Mouse (Mus musculus) lung, adult 18-20 months (tissue): ENCODE data around the gene Gm10959.
"Not testable (repeated sequence)": the region's sequence is repeated elsewhere in the genome, so short reads cannot be mapped to it uniquely, and the experiment has no call there.

Source experiments
- DNase-seq, 2 experiments: peaks; one replicate each; pipeline ENCODE4 v3.0.0; 2022; ENCODE audit warnings: mixed read lengths in 2 of 2

The Gm10959 gene

DNA sequence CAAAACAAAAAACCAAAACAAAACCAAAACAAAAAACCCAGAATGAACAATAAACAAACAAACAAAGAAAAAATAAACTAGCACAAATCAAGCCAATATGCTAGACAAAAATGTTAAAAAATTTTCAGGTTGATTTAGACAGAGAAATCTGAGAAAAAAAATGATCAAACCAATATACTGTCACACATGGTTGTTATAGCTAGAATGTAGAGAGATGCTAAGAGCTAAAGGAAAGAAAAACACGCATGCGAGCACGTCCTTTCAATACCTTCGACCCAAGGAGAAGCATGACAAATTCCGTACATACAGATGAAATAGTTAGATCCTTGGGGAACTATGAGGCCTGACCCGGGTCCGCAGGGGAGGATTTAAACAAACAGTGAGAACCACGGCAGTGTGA lies at the start of gene Gm10959:
Gene Gm10959 (minus strand): TSS at position 101 of the 400 bp plus-strand sequence.
- DNase-seq = no peak

DNA sequence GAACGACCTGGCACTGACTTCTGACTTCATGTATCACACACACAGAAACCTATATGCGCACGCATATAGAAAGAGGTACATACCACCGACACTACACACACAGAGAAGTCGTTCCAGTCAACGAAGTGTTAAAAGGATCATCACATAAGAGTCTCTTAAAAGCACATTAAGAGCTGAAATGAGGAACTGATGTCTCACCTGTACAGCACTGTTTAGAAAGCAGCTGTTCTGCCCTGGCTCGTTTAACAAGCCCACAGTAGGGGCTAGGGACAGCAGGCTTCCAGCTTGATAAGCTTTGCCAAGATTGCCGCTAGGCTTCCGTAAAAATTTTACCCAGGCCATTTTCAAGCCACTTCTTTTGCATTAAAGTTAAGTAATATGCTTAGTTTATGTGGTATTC lies 49.2 kb upstream of the Gm10959 start:
- no peak for DNase-seq

DNA sequence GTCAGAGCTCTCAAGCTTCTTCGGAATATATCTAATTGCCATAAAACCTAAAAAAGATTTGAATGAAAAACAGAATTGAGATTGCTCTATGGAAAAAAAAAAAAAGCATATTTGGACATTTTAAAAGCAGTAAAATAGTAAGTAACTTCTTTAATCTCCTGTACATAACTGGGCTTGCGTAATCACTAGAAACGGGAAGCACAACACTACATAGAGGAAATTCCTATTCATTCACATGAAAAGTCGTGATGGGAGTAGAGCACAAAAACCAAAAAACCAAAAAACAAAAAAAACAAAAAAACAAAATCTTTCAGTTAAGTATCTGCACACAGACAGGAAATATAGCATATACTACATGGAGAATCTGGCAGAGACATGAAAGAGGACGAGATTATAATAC lies 45.1 kb upstream of the Gm10959 start:
- no peak for DNase-seq

DNA sequence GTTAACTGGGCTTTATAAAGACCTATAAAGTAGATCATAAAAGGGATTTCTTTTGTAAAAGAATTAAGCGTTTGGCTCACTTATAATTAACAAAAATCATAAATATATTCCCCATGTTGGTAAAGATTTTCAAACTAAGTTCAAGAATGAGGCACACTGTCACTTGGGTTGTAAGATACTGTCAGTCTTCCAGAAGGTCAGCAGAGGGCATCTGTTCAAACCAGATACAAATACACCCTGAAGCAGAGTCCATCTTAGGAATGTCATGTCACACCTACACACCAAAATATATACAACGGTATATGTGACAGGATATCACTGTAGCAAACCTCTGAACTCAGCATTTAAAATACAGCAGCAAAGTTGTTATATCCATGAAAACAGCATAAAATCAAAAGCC lies 31.0 kb upstream of the Gm10959 start:
- DNase-seq = no peak

DNA sequence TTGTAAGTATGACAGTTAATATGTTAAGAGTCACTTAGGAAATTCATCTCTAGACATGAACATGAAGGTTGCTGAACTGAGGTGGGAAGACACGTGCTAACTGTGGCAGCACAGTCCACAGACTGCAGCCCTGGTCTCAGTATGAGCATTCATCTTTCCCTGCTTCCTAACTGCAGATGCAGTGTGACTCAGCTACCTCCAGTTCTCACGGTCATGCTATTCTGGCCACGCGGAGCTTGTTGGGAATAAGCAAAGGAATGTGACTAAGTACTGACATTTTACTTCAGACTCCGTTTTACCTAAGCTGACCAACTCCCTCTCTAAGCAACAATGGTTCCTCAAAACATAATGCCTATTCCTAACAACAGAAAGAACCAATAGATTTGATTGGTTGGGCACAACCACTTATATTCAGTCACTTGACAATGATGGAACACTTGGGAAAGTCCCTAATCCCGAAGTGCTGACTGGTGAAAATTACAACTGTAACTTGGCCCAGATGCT lies 24.3 kb upstream of the Gm10959 start:
- DNase-seq = no peak

DNA sequence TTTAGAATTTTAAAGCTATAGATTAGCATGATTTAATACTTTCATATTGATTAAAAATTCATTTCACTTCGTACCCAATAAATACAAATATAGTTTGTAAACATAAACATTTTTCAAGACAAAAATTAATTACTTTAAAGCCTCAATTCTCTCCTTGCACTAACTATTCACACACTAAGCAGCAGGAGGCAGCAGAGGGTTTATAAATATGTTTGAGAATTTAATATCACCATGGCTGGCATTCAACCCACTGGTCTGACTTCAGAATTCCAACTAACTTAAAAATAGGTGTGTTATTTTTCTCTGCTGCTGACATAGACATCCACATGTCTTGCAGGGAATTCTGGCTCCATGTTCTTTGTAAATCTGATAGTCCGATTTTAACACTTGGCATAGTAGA lies 20.1 kb upstream of the Gm10959 start:
- DNase-seq = peak in 1 of 2 experiments; percentile 25

DNA sequence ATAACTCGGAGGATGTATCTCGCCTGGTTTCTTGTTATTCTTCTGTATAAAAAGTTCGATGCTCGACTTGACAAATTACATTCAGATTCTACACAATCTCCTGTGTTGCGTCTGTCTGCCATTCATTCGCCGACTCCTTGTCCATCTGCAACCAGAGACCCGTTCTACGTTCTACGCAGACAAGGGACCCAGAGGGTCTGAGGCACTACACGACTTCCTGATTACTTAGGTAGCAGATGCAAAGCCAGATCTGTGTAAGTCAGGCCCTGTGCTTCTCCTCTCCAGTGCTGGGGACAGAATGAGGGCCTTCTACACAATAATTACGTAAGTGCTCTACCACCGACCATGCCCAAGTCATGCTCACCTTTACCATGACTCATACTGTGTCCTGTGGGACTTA lies 18.0 kb upstream of the Gm10959 start:
- DNase-seq = not testable (repeated sequence)

DNA sequence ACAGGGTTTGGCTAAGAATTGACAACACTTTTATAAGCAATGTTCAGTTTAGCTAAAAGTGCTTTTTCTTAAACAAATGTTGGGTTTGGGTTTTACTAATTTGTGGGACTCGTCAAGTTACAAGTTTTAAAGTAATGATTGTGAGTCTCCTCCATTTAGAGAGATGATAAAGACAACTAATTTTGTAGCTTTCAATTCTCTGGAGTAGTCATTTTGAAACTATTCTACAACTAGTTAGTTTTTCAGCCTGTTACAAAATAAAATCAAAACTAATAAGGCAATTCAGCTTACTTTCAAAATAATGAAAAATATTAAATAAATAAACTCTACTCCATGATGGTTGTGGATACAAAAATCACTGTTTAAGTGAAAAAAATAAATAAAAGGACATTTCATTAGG lies 13.3 kb upstream of the Gm10959 start:
- no peak for DNase-seq

DNA sequence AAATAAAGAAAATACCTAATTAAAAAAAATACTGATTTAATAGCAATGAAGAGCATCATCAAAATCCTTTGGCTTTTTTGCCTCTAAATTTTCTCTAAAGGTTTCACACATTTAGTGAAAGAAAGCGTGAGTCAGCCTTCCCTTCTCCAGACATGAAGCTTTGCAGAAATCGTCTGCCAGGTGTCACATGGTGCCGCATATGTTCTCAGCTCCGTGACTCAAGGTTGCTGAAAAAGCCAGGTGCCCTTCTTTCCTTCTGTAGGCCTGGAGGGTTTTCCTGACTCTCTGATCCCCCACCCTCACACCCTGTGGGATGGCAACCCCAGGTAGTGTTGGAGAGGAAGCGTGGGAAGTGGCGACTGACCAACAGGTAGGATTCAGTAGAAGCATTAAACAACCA lies 10.6 kb upstream of the Gm10959 start:
- no peak for DNase-seq

DNA sequence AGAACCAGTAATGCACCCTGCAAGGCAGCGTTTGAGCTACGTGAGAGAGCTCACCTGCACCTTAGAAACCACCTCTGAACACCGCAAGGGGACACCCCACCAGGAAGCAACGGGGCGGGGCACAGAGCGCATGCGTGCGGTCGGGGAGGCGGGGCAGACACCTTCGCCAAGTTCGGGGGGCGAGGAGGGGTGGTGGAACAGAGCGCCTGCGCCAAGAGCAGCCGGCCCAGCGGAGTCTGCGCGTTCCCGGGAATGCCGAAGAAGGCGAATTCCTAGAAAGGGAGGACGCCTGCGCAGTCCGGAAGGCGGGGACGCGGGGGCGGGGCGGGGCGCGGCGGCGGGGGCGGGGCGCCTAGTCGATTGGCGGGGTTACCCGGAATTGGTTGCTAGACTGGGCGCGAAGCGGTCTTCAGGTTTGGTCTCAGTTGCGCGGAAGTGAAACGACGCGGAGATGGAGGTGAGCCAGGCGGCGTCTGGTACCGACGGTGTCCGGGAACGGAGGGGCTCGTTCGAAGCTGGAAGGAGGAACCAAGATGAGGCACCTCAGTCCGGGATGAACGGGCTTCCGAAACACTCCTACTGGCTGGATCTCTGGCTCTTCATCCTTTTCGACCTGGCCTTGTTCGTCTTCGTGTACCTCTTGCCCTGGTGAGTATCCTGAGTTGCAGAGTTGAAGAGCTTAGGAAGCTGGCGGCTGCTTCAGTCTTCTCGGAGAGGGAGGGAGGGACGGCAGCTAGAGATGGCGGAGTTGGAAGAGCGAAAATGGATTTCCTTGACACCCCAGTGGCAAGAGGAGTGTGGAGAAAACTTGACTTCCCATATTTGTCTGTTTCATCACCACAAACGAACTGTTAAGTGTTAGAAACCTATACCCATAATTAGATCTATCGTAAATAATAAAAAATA lies 5.1 kb upstream of the Gm10959 start, which contains the start of gene 1810037I17Rik:
Gene 1810037I17Rik (plus strand): TSS at position 195 of the 906 bp plus-strand sequence.
- DNase-seq = peak; percentile 96 to 98

DNA sequence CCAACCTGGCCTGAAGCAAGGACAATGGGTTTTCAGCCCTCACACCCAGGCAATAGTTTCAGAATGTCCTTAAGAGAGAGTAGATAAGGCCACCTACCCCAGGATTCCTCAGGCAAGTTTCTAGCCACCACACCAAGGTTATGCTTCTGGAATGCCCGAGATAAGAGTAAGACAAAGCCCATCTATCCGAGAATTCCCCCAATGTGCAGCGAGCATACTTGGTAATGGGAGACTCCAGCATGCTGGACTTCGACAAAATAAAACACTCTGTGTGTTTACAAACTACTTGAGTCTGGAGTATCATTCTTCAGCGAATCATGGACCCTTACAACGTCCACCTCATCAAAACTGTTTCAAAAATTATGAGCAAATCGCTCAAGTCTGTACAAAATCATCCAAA lies 4.0 kb upstream of the Gm10959 start:
- DNase-seq = no peak

DNA sequence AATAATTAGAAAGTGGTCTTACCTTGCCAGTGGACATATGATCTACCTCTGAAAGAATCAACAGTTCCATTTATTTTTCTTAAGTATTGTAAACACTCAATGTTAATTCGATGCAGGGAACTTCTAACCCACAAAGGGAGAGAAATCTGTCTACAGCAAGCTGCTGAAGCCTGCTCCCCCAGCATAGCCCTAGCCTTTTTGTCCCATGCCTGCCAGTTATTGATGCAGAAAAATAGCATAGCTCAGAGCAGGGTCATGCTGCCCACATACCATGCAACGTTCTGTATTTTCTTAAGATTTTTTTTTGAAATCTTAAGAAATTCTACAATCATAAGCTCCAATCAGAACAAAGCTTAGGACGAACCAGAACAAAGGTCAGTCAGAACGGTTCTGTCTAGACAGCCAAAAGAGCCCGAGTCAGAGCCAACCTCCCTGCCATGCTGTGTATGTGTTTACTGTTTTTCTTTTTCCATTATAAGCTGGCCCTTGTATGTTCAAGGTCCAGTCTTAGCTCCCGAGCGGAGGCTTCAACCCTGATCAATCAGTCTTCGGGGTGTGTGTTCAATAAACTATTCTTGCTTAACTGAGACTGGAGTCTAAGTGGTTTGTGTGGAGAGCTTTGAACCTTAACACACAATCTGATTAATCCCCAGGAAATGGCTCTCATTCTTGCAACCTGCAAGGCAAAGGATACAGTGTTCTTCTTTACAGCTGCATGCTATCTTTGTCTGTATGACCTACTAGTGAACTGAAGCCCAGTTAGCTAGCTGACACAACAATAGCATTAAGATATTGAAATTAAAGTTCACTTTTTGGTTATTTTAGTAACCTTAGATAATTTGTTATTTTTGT lies 2.7 kb upstream of the Gm10959 start:
- no peak for DNase-seq

DNA sequence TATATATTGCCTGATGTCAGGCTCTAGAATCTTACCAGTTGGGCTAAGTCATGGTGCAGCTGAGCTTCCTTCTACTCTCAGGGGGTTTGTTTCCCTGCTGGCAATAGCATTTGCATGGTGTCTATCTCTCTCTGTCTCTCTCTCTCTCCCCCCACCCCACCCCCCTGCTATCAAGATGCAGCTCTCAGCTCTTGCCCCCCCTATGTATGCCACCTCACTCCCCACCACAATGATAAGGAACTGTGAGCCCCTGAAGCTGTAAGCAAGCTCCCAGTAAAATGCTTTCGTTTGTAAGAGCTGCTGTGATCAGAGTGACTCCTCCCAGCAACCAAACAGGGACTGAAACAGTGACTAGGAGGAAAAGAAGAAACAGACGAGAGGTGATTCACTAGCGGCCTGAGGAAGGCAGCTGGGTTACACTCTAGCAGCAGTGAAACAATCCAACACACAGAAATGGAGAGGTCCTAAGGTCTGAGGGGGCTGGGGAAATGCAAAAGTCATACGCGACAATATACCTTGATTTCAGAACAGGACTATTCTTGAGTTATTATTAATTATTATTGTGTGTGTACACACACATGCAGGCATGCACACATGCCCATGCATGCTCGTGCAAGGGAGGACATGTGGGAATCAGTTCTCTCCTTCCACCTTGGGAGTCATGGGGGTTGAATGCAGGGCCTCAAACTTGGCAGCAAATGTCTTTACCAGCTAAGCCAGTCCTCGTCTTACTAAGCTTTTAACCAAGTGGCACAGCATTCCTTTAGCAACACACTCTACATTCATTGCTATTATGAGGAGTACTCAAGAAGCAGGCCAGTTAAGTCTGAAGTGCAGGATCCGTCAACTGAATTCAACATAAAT lies 1.6 kb upstream of the Gm10959 start:
- no peak for DNase-seq

DNA sequence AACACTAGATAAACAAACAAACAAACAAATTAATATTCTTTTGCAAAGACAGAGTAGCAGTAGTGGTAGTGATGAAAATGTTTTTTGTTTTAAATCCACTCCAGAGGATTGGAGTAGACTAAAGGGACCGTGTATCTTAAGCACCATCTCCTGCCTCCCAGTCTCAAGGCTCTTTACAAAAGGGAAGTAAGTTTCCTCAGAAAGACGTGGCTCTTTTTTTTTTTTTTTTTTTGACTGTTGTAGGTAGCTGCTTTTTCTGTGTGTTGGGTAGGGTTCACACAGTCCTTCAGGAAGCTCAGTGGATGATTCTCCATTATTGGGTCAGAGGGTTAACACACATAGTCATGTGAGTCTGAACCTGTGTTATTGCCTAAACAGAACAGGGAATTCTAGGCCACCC lies 488 bp downstream of the Gm10959 start:
- no peak for DNase-seq

DNA sequence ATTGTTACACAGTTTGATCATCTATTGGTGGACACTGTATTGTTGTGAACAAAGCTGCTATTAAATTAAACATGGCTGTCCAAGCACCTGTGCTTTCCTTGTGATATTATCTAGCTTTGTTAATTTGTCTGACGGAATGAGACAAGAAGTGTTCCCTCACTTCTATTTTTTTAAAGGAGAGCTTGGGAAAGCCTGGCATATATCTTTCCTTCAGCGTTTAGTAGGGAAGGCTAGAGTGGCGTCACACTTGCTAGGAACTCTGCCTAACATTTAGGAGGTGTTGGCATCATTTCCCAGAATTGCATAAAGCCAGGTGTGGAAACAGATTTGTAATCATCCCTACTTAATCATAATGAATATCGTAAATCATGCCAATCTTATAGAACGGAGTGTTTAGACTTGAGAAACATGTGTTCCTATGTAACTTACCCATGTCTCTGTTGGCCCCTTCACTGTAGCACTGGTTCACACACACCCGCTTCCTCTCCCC lies 2.9 kb downstream of the Gm10959 start:
- DNase-seq = no peak

DNA sequence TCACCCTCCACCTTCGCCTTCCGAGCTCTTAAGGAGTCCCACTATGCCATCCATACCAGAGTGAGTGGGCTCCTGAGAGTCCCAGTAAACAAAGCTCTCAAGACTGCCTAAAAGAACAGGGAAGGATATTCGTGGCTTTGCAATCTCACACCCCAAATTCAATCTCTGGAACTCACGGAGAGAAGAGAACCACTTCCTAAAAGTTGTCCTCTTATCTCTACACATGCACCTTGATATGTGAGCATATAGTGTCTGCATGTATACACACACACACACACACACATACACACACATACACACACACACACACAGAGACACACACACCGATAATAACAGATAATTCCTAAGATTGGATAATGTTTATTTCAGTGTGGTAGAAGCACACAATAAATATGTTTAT lies 3.7 kb downstream of the Gm10959 start:
- DNase-seq = no peak

DNA sequence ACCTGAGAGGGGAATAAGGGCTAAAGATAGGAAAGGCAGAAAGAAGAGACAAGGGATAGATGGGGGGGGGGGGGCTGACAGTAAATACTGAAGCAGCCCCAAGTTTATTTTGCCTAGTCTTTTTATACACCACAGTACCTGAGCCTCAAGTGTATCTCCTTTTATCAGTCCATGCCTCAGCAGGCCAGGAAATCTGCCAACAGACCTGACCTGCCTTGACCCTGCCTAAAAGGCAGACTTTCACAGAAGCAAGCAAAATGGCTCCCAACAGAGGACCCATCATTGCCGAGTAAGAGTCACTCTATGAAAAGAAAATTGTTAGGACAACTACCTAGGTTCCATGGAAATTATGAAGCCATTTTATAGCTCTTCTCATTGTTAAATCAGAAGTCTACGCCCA lies 11.3 kb downstream of the Gm10959 start:
- no peak for DNase-seq

DNA sequence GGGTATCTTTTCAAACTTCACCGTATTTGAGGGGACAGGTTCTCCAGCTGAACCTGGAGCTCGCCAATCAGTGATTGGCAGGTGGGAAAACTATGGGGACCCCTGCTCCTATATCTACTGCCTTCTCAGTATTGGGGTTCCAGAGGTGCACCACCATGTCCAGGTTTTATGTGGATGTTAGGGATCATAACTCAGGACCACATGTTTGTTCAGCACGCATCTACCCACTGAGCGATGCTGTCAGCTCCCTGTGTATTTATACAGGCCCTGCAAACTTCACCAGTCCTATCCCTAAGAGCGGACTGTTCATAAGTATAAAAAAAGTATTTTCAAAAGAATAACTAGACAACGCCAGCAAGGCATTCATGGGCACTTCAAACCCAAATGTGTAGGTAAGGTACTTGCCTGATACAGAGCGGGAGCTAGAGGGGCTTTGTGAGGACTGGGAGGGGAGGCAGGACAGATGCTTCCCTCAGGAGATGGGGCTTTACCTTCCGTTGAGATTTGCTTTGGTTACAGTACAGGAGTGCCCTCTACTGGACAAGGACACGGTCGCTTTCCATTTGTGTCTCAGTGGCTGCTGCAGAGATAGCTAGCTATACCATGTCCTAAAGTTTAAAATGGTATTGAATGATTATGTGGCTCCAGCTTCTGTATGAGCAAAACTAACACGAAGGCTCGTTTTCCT lies 15.3 kb downstream of the Gm10959 start:
- peak in 1 of 2 experiments; percentile 23 for DNase-seq

DNA sequence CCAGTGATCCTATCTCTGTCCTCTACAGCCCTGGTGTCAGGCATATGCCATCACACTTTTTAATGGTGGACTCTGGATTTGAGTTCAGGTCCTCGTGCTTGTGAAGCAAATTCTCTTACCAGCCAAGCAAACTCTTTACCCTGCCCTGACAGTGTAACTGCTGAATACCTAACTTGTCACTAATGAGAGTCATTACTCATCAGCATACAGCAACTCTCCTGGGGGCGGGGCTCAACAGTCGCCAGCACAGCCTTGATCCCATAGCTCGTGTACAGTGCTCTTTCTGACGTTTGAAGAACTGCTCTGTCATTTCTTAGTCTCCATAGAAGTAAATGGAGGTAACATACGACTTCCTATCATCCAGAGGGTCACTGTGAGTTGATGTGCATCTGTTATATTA lies 20.9 kb downstream of the Gm10959 start:
- no peak for DNase-seq

DNA sequence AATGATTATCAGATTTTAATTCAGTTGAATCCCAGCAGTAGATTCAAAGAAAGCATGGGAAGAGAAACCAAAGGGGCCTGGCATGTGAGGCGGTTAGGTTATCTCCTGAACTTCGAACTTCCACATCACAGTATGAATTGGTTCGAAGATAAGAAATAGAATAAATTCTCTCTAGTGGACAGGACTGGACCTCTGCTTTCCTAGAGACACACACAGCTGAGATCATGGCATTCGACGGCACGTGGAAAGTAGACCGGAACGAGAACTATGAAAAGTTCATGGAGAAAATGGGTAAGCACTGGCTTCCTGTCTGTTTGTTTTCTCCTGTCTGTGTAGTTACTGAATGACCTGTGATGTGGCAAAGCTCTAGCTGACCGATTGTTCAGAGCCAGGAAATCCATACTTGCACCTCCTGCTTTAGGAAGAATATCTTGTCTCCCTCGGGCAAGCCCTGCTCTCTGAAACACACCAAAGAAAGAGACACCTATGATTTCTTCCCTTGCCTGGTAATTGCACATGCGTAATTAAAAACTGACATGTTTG lies 23.9 kb downstream of the Gm10959 start:
- DNase-seq = no peak

DNA sequence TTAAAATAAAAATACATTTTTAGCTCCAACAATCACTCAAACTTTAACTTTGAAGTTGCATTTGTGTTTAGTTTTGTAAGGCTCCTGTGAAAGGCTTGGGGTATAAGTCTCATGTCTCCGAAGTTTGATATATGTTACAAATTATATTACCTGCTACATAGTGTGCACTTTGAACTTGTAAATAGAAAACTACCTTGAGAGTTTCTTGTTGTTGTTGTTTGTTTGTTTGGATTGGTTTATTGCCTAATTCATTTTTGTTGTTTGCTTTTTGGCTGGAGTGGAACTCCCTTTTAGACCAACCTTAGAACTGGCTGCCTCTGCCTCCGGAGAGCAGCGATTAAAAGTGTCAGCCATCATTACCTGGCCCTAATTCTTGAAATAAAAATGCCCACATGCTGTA lies 24.4 kb downstream of the Gm10959 start, which contains the start of gene Fabp2:
Gene Fabp2 (plus strand): TSS at position 301 of the 400 bp plus-strand sequence.
- DNase-seq = no peak
